Mouse (Mus musculus) CH12.LX (cell line): ENCODE results near the gene Ccl5. TPM values are rescaled to one million over a fixed set of nuclear protein-coding genes. Genes with fewer than 3 reads are reported as not detected.

Experiments used
- DNase-seq: peaks from one replicate; pipeline ENCODE4 v3.0.0-alpha.2; 2013; ENCODE audit errors: extremely low read depth
- H3K27ac ChIP-seq: 2 replicates; pipeline ENCODE4 v1.5.1; 2012; ENCODE audit warnings: low read depth, mild to moderate bottlenecking, control low read depth, moderate library complexity; ENCODE audit not compliant: insufficient read depth
- H3K27me3 ChIP-seq: replicated peaks from 2 replicates; pipeline ENCODE3; 2012; ENCODE audit warnings: inconsistent platforms
- H3K36me3 ChIP-seq, 2 experiments: replicated peaks in 1 of 2; 2 replicates each; pipeline versions ENCODE3 to v1.6.1; 2012; ENCODE audit warnings: inconsistent platforms in 1 of 2, low read length in 1 of 2, mild to moderate bottlenecking in 1 of 2, mixed read lengths in 1 of 2, moderate library complexity in 1 of 2; ENCODE audit not compliant: control insufficient read depth in 1 of 2, insufficient read depth in 1 of 2
- H3K4me1 ChIP-seq, 2 experiments: 2 replicates each; pipeline ENCODE4 v1.6.1; 2012; ENCODE audit warnings: inconsistent platforms in 1 of 2, moderate library complexity in 1 of 2; ENCODE audit not compliant: insufficient read depth in 2 of 2, control insufficient read depth in 1 of 2
- H3K4me2 ChIP-seq: 2 replicates; pipeline ENCODE4 v1.6.1; 2012; ENCODE audit warnings: low read depth, mild to moderate bottlenecking, control low read depth; ENCODE audit not compliant: poor library complexity, insufficient read depth, severe bottlenecking
- H3K4me3 ChIP-seq, 3 experiments: fragments of 150-350 bp in 1 of 3; sonication (generic) in 1 of 3; replicated peaks in 1 of 3; 2 replicates each; pipeline versions ENCODE3 to v1.5.1; 2011 to 2012; ENCODE audit warnings: low read depth in 2 of 3, low read length in 2 of 3, mild to moderate bottlenecking in 2 of 3, moderate library complexity in 2 of 3, control low read depth in 1 of 3, improper control_type of control experiment in 1 of 3, inconsistent platforms in 1 of 3, mixed read lengths in 1 of 3; ENCODE audit not compliant: poor library complexity in 1 of 3
- H3K79me2 ChIP-seq: replicated peaks from 2 replicates; pipeline ENCODE4 v1.6.1; 2012; ENCODE audit warnings: mild to moderate bottlenecking, moderate library complexity; ENCODE audit not compliant: control insufficient read depth, poor library complexity, insufficient read depth, severe bottlenecking; ENCODE audit errors: extremely low read depth
- H3K9ac ChIP-seq: 2 replicates; pipeline ENCODE4 v1.6.1; 2012; ENCODE audit warnings: low read depth, mild to moderate bottlenecking, control low read depth, moderate library complexity; ENCODE audit not compliant: insufficient read depth
- H3K9me3 ChIP-seq: replicated peaks from 2 replicates; pipeline ENCODE3; 2012; ENCODE audit warnings: low read length, inconsistent platforms, mixed read lengths
- BHLHE40 ChIP-seq: IDR thresholded peaks from 2 replicates; pipeline ENCODE4 v1.6.1; 2011; ENCODE audit warnings: mild to moderate bottlenecking, low read depth, low read length, improper control_type of control experiment
- CHD1 ChIP-seq: IDR thresholded peaks from 2 replicates; pipeline ENCODE4 v1.6.1; 2012; ENCODE audit warnings: low read depth, low read length, improper control_type of control experiment, inconsistent platforms
- ELF1 ChIP-seq: IDR thresholded peaks from 2 replicates; pipeline ENCODE4 v1.6.1; 2014; ENCODE audit warnings: low read depth, mild to moderate bottlenecking, inconsistent platforms, low read length, improper control_type of control experiment
- JUN ChIP-seq: IDR thresholded peaks from 2 replicates; pipeline ENCODE4 v1.6.1; 2011; ENCODE audit warnings: low read depth, mild to moderate bottlenecking, low read length, improper control_type of control experiment, moderate library complexity; ENCODE audit not compliant: insufficient read depth
- JUND ChIP-seq: conservative IDR thresholded peaks from 2 replicates; pipeline ENCODE4 v1.6.1; 2011; ENCODE audit warnings: low read depth, low read length, improper control_type of control experiment
- KAT2A ChIP-seq: IDR thresholded peaks from 2 replicates; pipeline ENCODE4 v1.6.1; 2012; ENCODE audit warnings: low read length, improper control_type of control experiment, inconsistent platforms; ENCODE audit not compliant: insufficient replicate concordance
- MAFK ChIP-seq: IDR thresholded peaks from 2 replicates; pipeline ENCODE4 v1.6.1; 2011; ENCODE audit warnings: low read length, improper control_type of control experiment; ENCODE audit not compliant: insufficient replicate concordance
- MEF2A ChIP-seq: IDR thresholded peaks from 2 replicates; pipeline ENCODE4 v1.6.1; 2014; ENCODE audit warnings: low read depth, mild to moderate bottlenecking, inconsistent platforms, low read length, improper control_type of control experiment, borderline replicate concordance
- MXI1 ChIP-seq: IDR thresholded peaks from 2 replicates; pipeline ENCODE4 v1.6.1; 2011; ENCODE audit warnings: mild to moderate bottlenecking, low read depth, low read length, improper control_type of control experiment
- NELFE ChIP-seq: IDR thresholded peaks from 2 replicates; pipeline ENCODE4 v1.6.1; 2011; ENCODE audit warnings: low read depth, low read length, improper control_type of control experiment
- NRF1 ChIP-seq: IDR thresholded peaks from 2 replicates; pipeline ENCODE4 v1.6.1; 2014; ENCODE audit warnings: low read depth, mild to moderate bottlenecking, inconsistent platforms, low read length, improper control_type of control experiment, moderate library complexity
- POLR2AphosphoS2 ChIP-seq: IDR thresholded peaks from 2 replicates; pipeline ENCODE4 v1.6.1; 2011; ENCODE audit warnings: low read depth, low read length, improper control_type of control experiment
- RCOR1 ChIP-seq: conservative IDR thresholded peaks from 2 replicates; pipeline ENCODE4 v1.6.1; 2012; ENCODE audit warnings: low read depth, mild to moderate bottlenecking, inconsistent platforms, low read length, improper control_type of control experiment
- SMC3 ChIP-seq: IDR thresholded peaks from 2 replicates; pipeline ENCODE4 v1.6.1; 2011; ENCODE audit warnings: low read depth, low read length, improper control_type of control experiment
- TBP ChIP-seq: conservative IDR thresholded peaks from 2 replicates; pipeline ENCODE4 v1.6.1; 2011; ENCODE audit warnings: low read depth, low read length, improper control_type of control experiment
- ZC3H11A ChIP-seq: IDR thresholded peaks from 2 replicates; pipeline ENCODE4 v1.6.1; 2012; ENCODE audit warnings: low read depth, mild to moderate bottlenecking, inconsistent platforms, low read length, improper control_type of control experiment
- ZKSCAN1 ChIP-seq: IDR thresholded peaks from 2 replicates; pipeline ENCODE4 v1.6.1; 2012; ENCODE audit warnings: low read depth, inconsistent platforms, low read length, improper control_type of control experiment, borderline replicate concordance
- dilution Hi-C: fragments of 300-500 bp; cut with MboI; formaldehyde crosslinking; loops from 2 replicates; pipeline ENCODE4 v1.14.3; 2020; ENCODE audit warnings: low sequenced_read_pairs; ENCODE audit not compliant: extremely low pct_unique_long_range_greater_than_20kb, extremely low pct_ligation_motif_present
- in situ Hi-C: fragments of 300-500 bp; cut with MboI; formaldehyde crosslinking; loops from 3 replicates; pipeline ENCODE4 v1.14.3; 2019; ENCODE audit warnings: low sequenced_read_pairs, low pct_ligation_motif_present, low pct_unique_long_range_greater_than_20kb, mixed read lengths
- polyA plus RNA-seq: library from polyadenylated mRNA; unstranded; fragments of >175 nt; gene quantifications from 2 replicates; pipeline ENCODE4 v1.2.1, GENCODE M21; 2012; ENCODE audit warnings: low read depth; ENCODE audit not compliant: insufficient read length
- total RNA-seq, 2 experiments: library from RNA; depleted of rRNA; stranded (reverse); fragments of 300-350 nt in 1 of 2; fragments of >200 nt in 1 of 2; gene quantifications; 2 replicates each; pipeline ENCODE4 v1.2.3; 2012 to 2014

The Ccl5 gene
- total and polyA plus RNA-seq, 3 experiments = 0.60 to 1.3 (median 0.68) TPM

GRCm38 (mm10) chr11:83518371-83518770 lies 11.9 kb downstream of the Ccl5 start:
- no peak for DNase-seq
- Histone ChIP-seq H3K4me1 (peaks cover 0 to 20% of the 10 kb centered on the region in 2 experiments; a peak in 2 of 4 replicates), H3K27me3 (no peaks in the 10 kb centered on the region), H3K4me3 (no peak overlapping the region)
- in situ Hi-C loops = no loop called here
- TF ChIP-seq JUN (no peak), ELF1 (no peak), TBP (no peak), KAT2A (no peak), RCOR1 (no peak), CHD1 (no peak), SMC3 (no peak), MEF2A (no peak), MXI1 (no peak), NELFE (no peak), ZKSCAN1 (no peak), ZC3H11A (no peak), NRF1 (no peak), MAFK (no peak)
- TF ChIP-seq, all 38 proteins: peak for 0
- H3K4me2 ChIP-seq = no peak overlapping the region
- H3K36me3 ChIP-seq = peaks cover 6 to 79% of the 10 kb centered on the region in 2 experiments
- no peaks in the 10 kb centered on the region for H3K79me2 ChIP-seq
- H3K9me3 ChIP-seq = no peaks in the 10 kb centered on the region
- dilution Hi-C loops = no loop called here
- no peak overlapping the region for H3K9ac ChIP-seq
- no peak overlapping the region for H3K27ac ChIP-seq

DNA sequence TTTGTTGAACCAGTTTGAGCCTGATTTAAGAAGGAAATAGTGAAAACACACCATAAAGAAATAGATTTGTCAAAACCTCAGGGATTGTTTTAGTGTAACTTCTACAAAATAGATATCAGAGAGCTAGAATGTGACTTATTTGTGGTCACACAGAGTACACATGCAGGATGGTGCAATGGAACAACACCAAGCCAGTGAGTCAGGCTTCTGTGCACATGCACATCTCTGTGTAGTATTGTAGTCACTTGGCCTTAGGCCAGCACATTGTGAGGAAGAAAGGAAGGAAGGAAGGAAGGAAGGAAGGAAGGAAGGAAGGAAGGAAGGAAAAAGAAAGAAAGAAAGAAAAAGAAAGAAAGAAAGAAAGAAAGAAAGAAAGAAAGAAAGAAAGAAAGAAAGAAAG lies 13.2 kb downstream of the Ccl5 start:
- in situ Hi-C loops (no loop called here), dilution Hi-C loops (no loop called here)
- no peak overlapping the region for H3K4me2 ChIP-seq
- no peak overlapping the region for H3K27ac ChIP-seq
- no peak for DNase-seq
- H3K9me3 ChIP-seq = no peaks in the 10 kb centered on the region
- H3K4me3 ChIP-seq = no peak overlapping the region
- no peak overlapping the region for H3K9ac ChIP-seq
- H3K79me2 ChIP-seq = no peaks in the 10 kb centered on the region
- no peak for TF ChIP-seq POLR2AphosphoS2
- no peak for TF ChIP-seq BHLHE40
- TF ChIP-seq ZKSCAN1 = no peak
- no peak for TF ChIP-seq JUND
- H3K27me3 ChIP-seq = no peaks in the 10 kb centered on the region
- H3K36me3 ChIP-seq = peaks cover 11 to 81% of the 10 kb centered on the region in 2 experiments
- H3K4me1 ChIP-seq = peaks cover 0 to 19% of the 10 kb centered on the region in 2 experiments; a peak in 2 of 4 replicates
